Mouse (Mus musculus): ENCODE results near the gene Extl1.

DNA sequence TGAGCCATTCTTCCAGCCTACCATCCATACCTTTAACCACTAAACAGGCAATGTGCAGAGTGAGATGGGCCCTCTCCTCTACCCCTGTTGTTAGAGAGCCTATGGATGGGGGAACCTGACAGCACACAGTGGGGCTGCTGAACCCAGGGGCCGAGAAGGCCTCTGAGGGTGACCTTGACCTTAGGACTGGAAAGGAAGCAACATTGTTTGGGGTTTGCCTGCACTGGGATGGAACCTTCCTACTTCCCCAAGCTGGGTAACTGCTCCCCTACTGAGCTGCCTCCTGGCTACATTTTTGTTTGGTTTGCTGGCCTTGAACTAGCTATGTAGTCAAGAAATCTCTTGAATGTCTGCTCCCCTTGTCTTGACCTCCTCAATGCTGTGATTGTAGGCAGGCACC is 9.3 kb downstream of the Extl1 start:
- TF ChIP-seq CTCF (IDR thresholded peaks at IDR 0.05; ENCODE audit: low read depth) (no peak), EP300 (IDR thresholded peaks at IDR 0.05; ENCODE audit: low read depth) (no peak)
